Mouse (Mus musculus) MN1 (cell line): Measurements from ENCODE around the gene Trarg1.
A peak's percentile ranks its signal among the peaks of the same experiment; 100 is the strongest.

ENCODE experiments used
- DNase-seq: peaks from one replicate; pipeline ENCODE4 v3.0.0-alpha.2; 2016; ENCODE audit warnings: low spot score

The Trarg1 gene

GRCm38 (mm10) chr11:76679508-76679907 is at the start of gene Trarg1:
TSS of gene Trarg1 (plus strand) at chr11:76679808.
- DNase-seq = peak; percentile 43

GRCm38 (mm10) chr11:76630023-76630422 is 49.6 kb upstream of the Trarg1 start:
- DNase-seq = no peak

- DNase-seq = no peak
These were observed 49.1 kb upstream of the Trarg1 start for GRCm38 (mm10) chr11:76630487-76630886.

GRCm38 (mm10) chr11:76639269-76639985 is 40.2 kb upstream of the Trarg1 start:
- no peak for DNase-seq

GRCm38 (mm10) chr11:76640231-76640630 is 39.4 kb upstream of the Trarg1 start:
- no peak for DNase-seq

GRCm38 (mm10) chr11:76644257-76644656 is 35.4 kb upstream of the Trarg1 start:
- DNase-seq = no peak

GRCm38 (mm10) chr11:76645036-76645435 is 34.6 kb upstream of the Trarg1 start:
- DNase-seq = no peak

GRCm38 (mm10) chr11:76645955-76646354 is 33.7 kb upstream of the Trarg1 start:
- peak; percentile 97 for DNase-seq

GRCm38 (mm10) chr11:76647062-76647461 is 32.5 kb upstream of the Trarg1 start:
- DNase-seq = peak; percentile 96

- DNase-seq = peak; percentile 97
These were observed 32.1 kb upstream of the Trarg1 start for GRCm38 (mm10) chr11:76647500-76647899.

- DNase-seq = no peak
These were observed 28.6 kb upstream of the Trarg1 start for GRCm38 (mm10) chr11:76650862-76651560.

- no peak for DNase-seq
These were observed 26.7 kb upstream of the Trarg1 start for GRCm38 (mm10) chr11:76652838-76653334.

GRCm38 (mm10) chr11:76655106-76655505 is 24.5 kb upstream of the Trarg1 start:
- DNase-seq = peak; percentile 66

- no peak for DNase-seq
These were observed 22.1 kb upstream of the Trarg1 start for GRCm38 (mm10) chr11:76657450-76657970.

- DNase-seq = no peak
These were observed 20.3 kb upstream of the Trarg1 start for GRCm38 (mm10) chr11:76659138-76659930.

GRCm38 (mm10) chr11:76661790-76662468 is 17.7 kb upstream of the Trarg1 start:
- no peak for DNase-seq

GRCm38 (mm10) chr11:76666002-76666649 is 13.5 kb upstream of the Trarg1 start:
- DNase-seq = no peak

- no peak for DNase-seq
These were observed 11.8 kb upstream of the Trarg1 start for GRCm38 (mm10) chr11:76667807-76668206.

- no peak for DNase-seq
These were observed 7.6 kb upstream of the Trarg1 start, which contains the start of gene Bhlha9 for GRCm38 (mm10) chr11:76671871-76672475. TSS of gene Bhlha9 (plus strand) at chr11:76672470.

- DNase-seq = no peak
These were observed 6.8 kb upstream of the Trarg1 start for GRCm38 (mm10) chr11:76672561-76673384.
